Mouse (Mus musculus): ENCODE results near the gene Fcrla.

GRCm38 (mm10) chr1:170972494-170972893 lies 45.1 kb upstream of the Fcrla start:
- TF ChIP-seq POLR2A (IDR thresholded peaks at IDR 0.05; ENCODE audit: control insufficient read depth, extremely low read depth, insufficient read depth, low read length, poor library complexity), result no peak
- no peak for TF ChIP-seq CTCF (IDR thresholded peaks at IDR 0.05; ENCODE audit: borderline replicate concordance, control insufficient read depth, extremely low read depth, insufficient read depth, low read length, poor library complexity)
